21 mouse cellular contexts compared by ENCODE assay signal in genomic region chr6:31135580-31135979, GRCm38 (mm10).
DNase-seq lines count a peak whose midpoint lies in the region; ATAC-seq and TF ChIP-seq lines count a peak whose summit lies in the region.
"Had no signal": no experiment of that assay in that cellular context is flagged by ENCODE, and none has a peak within 500 bp of the region (broad histone marks: within the 10 kb centered on the region; RNA-seq: fewer than 3 reads in every experiment).

No protein-coding gene starts in this region.

- intact Hi-C loops in left cerebral cortex, postnatal 4 days (cut with DNase I), result no loop called here

- H3K27ac ChIP-seq in heart, embryonic 10.5 days, result 0 out of 2 replicates have a peak overlapping the region, but pooled peaks have one; percentile 10
- H3K27ac ChIP-seq in heart, embryonic 11.5 days (ENCODE audit: low read depth, low read length), result no peak overlapping the region
- peak overlapping the region; percentile 67 for H3K27ac ChIP-seq in liver, adult 2 months (replicated peaks; ENCODE audit: insufficient read depth, low read depth, low read length)
- no peak overlapping the region for H3K27ac ChIP-seq in liver, postnatal 0 days (ENCODE audit: low read depth)
- peak overlapping the region; percentile 36; the same call in 1 of the 2 replicates for H3K27ac ChIP-seq in stomach, embryonic 16.5 days (ENCODE audit: low read length)
- H3K27ac ChIP-seq in stomach, postnatal 0 days (replicated peaks), result no peak overlapping the region
- H3K27ac ChIP-seq: embryonic facial prominence, embryonic 15.5 days; hindbrain, embryonic 12.5 days; hindbrain, embryonic 15.5 days had no signal

- TF ChIP-seq EP300 in liver, postnatal 0 days (IDR thresholded peaks at IDR 0.05; ENCODE audit: low read depth), result no peak
- no peak for TF ChIP-seq EP300 in stomach, postnatal 0 days (optimal IDR thresholded peaks at IDR 0.05)

- ATAC-seq in heart, embryonic 11.5 days (replicated peaks; ENCODE audit: insufficient number of reproducible peaks, low FRiP score, low TSS enrichment), result no peak
- ATAC-seq in liver, postnatal 0 days, result no peak
- no peak for ATAC-seq in stomach, embryonic 16.5 days (ENCODE audit: insufficient read depth, low FRiP score)
- ATAC-seq in stomach, postnatal 0 days (ENCODE audit: low FRiP score, low TSS enrichment), result no peak
- ATAC-seq: CD4-positive, CD25-positive, alpha-beta regulatory T cell, adult 4 months; forebrain, embryonic 16.5 days had no signal

- no peak overlapping the region for H3K4me2 ChIP-seq in heart, embryonic 11.5 days
- H3K4me2 ChIP-seq in liver, postnatal 0 days (ENCODE audit: low read depth, low read length), result no peak overlapping the region
- no peak overlapping the region for H3K4me2 ChIP-seq in stomach, embryonic 16.5 days (ENCODE audit: low read depth, low read length)
- no peak overlapping the region for H3K4me2 ChIP-seq in stomach, postnatal 0 days (replicated peaks; ENCODE audit: low read depth)
- H3K4me2 ChIP-seq: embryonic facial prominence, embryonic 12.5 days; embryonic facial prominence, embryonic 15.5 days; hindbrain, embryonic 12.5 days; hindbrain, embryonic 15.5 days had no signal

- no peak overlapping the region for H3K9ac ChIP-seq in heart, embryonic 11.5 days (ENCODE audit: low read depth, low read length)
- peak overlapping the region; percentile 57 for H3K9ac ChIP-seq in liver, adult 2 months (ENCODE audit: low read depth, low read length)
- H3K9ac ChIP-seq in liver, postnatal 0 days (replicated peaks), result no peak overlapping the region
- H3K9ac ChIP-seq in stomach, embryonic 16.5 days (ENCODE audit: low read length), result no peak overlapping the region
- H3K9ac ChIP-seq in stomach, postnatal 0 days (ENCODE audit: low read length), result no peak overlapping the region
- H3K9ac ChIP-seq: embryonic facial prominence, embryonic 12.5 days; embryonic facial prominence, embryonic 15.5 days; hindbrain, embryonic 12.5 days; hindbrain, embryonic 15.5 days had no signal

- WGBS in heart, embryonic 10.5 days, result 73% methylated on average over 6 of the region's 6 CpGs
- 73% methylated on average over 6 of the region's 6 CpGs for WGBS in heart, embryonic 11.5 days (ENCODE audit: insufficient replicate concordance)
- 55% methylated on average over 6 of the region's 6 CpGs for WGBS in liver, adult 2 months
- 82% methylated on average over 6 of the region's 6 CpGs for WGBS in liver, postnatal 0 days (ENCODE audit: insufficient replicate concordance)
- WGBS in stomach, embryonic 16.5 days, result 79% methylated on average over 6 of the region's 6 CpGs
- WGBS in stomach, postnatal 0 days, result 85% methylated on average over 6 of the region's 6 CpGs

- TF ChIP-seq POLR2A in liver, adult 2 months (IDR thresholded peaks at IDR 0.05; ENCODE audit: extremely low read depth, insufficient read depth, low read length), result no peak

- DNase-seq in heart, embryonic 10.5 days (ENCODE audit: low spot score), result no peak
- DNase-seq in liver, adult 2 months (ENCODE audit: extremely low read depth, low read depth, low spot score), result peak; percentile 50
- no peak for DNase-seq in liver, postnatal 0 days
- no peak for DNase-seq in stomach, postnatal 0 days (ENCODE audit: low spot score)
- DNase-seq in left cerebral cortex, postnatal 4 days, result no peak
- DNase-seq: adrenal gland, adult 2 months; adrenal gland, postnatal 14 days; cerebellum, adult 11 months; cerebellum, adult 2 months; cerebellum, adult 9-11 months; cerebellum, postnatal 25 days; gastrocnemius, postnatal 14 days; heart, adult 18-20 months had no signal

- no peaks in the 10 kb centered on the region for H3K27me3 ChIP-seq in heart, embryonic 10.5 days (ENCODE audit: insufficient read depth, poor library complexity, severe bottlenecking)
- H3K27me3 ChIP-seq in heart, embryonic 11.5 days (ENCODE audit: control insufficient read depth, insufficient read depth, low read length), result no peaks in the 10 kb centered on the region
- no peaks in the 10 kb centered on the region for H3K27me3 ChIP-seq in liver, adult 2 months (ENCODE audit: control insufficient read depth, insufficient read depth, low read length)
- no peaks in the 10 kb centered on the region for H3K27me3 ChIP-seq in liver, postnatal 0 days (ENCODE audit: insufficient read depth, low read length)
- no peaks in the 10 kb centered on the region for H3K27me3 ChIP-seq in stomach, embryonic 16.5 days (ENCODE audit: control insufficient read depth, insufficient read depth, low read length)
- H3K27me3 ChIP-seq in stomach, postnatal 0 days (ENCODE audit: control insufficient read depth, insufficient read depth, low read length), result no peaks in the 10 kb centered on the region
- H3K27me3 ChIP-seq: embryonic facial prominence, embryonic 12.5 days; embryonic facial prominence, embryonic 15.5 days; hindbrain, embryonic 12.5 days; hindbrain, embryonic 15.5 days had no signal

- peaks cover 25% of the 10 kb centered on the region; the same call in 1 of the 2 replicates for H3K79me2 ChIP-seq in liver, adult 2 months (ENCODE audit: control insufficient read depth, insufficient read depth, low read length)

- TF ChIP-seq CTCF in liver, adult 2 months (IDR thresholded peaks at IDR 0.05; ENCODE audit: low read depth, low read length), result no peak
- no peak for TF ChIP-seq CTCF in liver, postnatal 0 days (IDR thresholded peaks at IDR 0.05; ENCODE audit: low read depth)
- no peak for TF ChIP-seq CTCF in stomach, postnatal 0 days (IDR thresholded peaks at IDR 0.05; ENCODE audit: low read depth)

- H3K9me3 ChIP-seq in heart, embryonic 10.5 days, result no peaks in the 10 kb centered on the region
- no peaks in the 10 kb centered on the region for H3K9me3 ChIP-seq in heart, embryonic 11.5 days (replicated peaks; ENCODE audit: control insufficient read depth, low read length)
- H3K9me3 ChIP-seq in liver, postnatal 0 days (ENCODE audit: low read length), result no peaks in the 10 kb centered on the region
- 0 out of 2 replicates have a peak, but pooled peaks cover 3% of the 10 kb centered on the region for H3K9me3 ChIP-seq in stomach, embryonic 16.5 days (replicated peaks; ENCODE audit: control insufficient read depth, low read length)
- no peaks in the 10 kb centered on the region for H3K9me3 ChIP-seq in stomach, postnatal 0 days (ENCODE audit: control insufficient read depth, low read length)
- H3K9me3 ChIP-seq: embryonic facial prominence, embryonic 12.5 days; embryonic facial prominence, embryonic 15.5 days; hindbrain, embryonic 15.5 days had no signal

- H3K4me3 ChIP-seq in heart, embryonic 10.5 days, result no peak overlapping the region
- H3K4me3 ChIP-seq in heart, embryonic 11.5 days (ENCODE audit: low read depth, low read length), result no peak overlapping the region
- no peak overlapping the region for H3K4me3 ChIP-seq in liver, adult 2 months (ENCODE audit: insufficient read depth, low read depth, low read length)
- H3K4me3 ChIP-seq in liver, postnatal 0 days (ENCODE audit: low read depth, low read length), result no peak overlapping the region
- H3K4me3 ChIP-seq in stomach, embryonic 16.5 days (replicated peaks; ENCODE audit: low read length), result no peak overlapping the region
- H3K4me3 ChIP-seq in stomach, postnatal 0 days (ENCODE audit: low read depth, low read length), result no peak overlapping the region
- H3K4me3 ChIP-seq: embryonic facial prominence, embryonic 12.5 days; embryonic facial prominence, embryonic 15.5 days; hindbrain, embryonic 12.5 days; hindbrain, embryonic 15.5 days had no signal

- peaks cover 10% of the 10 kb centered on the region for H3K4me1 ChIP-seq in heart, embryonic 10.5 days
- H3K4me1 ChIP-seq in heart, embryonic 11.5 days (ENCODE audit: control insufficient read depth, insufficient read depth, low read length), result peaks cover 2% of the 10 kb centered on the region; the same call in 1 of the 2 replicates
- H3K4me1 ChIP-seq in liver, adult 2 months (ENCODE audit: control insufficient read depth, insufficient read depth, low read length), result peaks cover 58% of the 10 kb centered on the region
- H3K4me1 ChIP-seq in liver, postnatal 0 days (ENCODE audit: insufficient read depth), result no peaks in the 10 kb centered on the region; the same call in 1 of the 2 replicates
- H3K4me1 ChIP-seq in stomach, embryonic 16.5 days (ENCODE audit: control insufficient read depth, insufficient read depth, low read length), result no peaks in the 10 kb centered on the region
- H3K4me1 ChIP-seq in stomach, postnatal 0 days (replicated peaks; ENCODE audit: control insufficient read depth, insufficient read depth), result no peaks in the 10 kb centered on the region
- H3K4me1 ChIP-seq: hindbrain, embryonic 12.5 days; hindbrain, embryonic 15.5 days had no signal

- H3K36me3 ChIP-seq in heart, embryonic 10.5 days, result peaks cover 5% of the 10 kb centered on the region; the same call in 1 of the 2 replicates
- H3K36me3 ChIP-seq in heart, embryonic 11.5 days (ENCODE audit: control insufficient read depth, insufficient read depth, low read length), result no peaks in the 10 kb centered on the region
- peaks cover 22% of the 10 kb centered on the region for H3K36me3 ChIP-seq in liver, adult 2 months (ENCODE audit: control insufficient read depth, insufficient read depth, low read length)
- no peaks in the 10 kb centered on the region for H3K36me3 ChIP-seq in liver, postnatal 0 days (replicated peaks; ENCODE audit: insufficient read depth, low read length)
- no peaks in the 10 kb centered on the region for H3K36me3 ChIP-seq in stomach, embryonic 16.5 days (ENCODE audit: control insufficient read depth, insufficient read depth, low read length)
- H3K36me3 ChIP-seq in stomach, postnatal 0 days (ENCODE audit: control insufficient read depth, insufficient read depth, low read length), result no peaks in the 10 kb centered on the region
- H3K36me3 ChIP-seq: embryonic facial prominence, embryonic 12.5 days; embryonic facial prominence, embryonic 15.5 days; hindbrain, embryonic 12.5 days; hindbrain, embryonic 15.5 days had no signal

Comparison
In these comparisons a context has a peak if more than half of its experiments do, and no peak if none do; other contexts are left out.
1. H3K27ac ChIP-seq: peak in heart, embryonic 10.5 days (single experiment), liver, adult 2 months (single experiment) and stomach, embryonic 16.5 days (single experiment); none in heart, embryonic 11.5 days (single experiment), liver, postnatal 0 days (single experiment) and stomach, postnatal 0 days (single experiment).